Mouse (Mus musculus): ENCODE measurements around the gene Slc28a3. TPM values are rescaled to one million over a fixed set of nuclear protein-coding genes. Genes with fewer than 3 reads are reported as not detected.

Slc28a3 gene
- polyA plus RNA-seq, 1 experiment from 2014 or later: not detected

GRCm38 (mm10) chr13:58637360-58638002 lies 26.8 kb upstream of the Slc28a3 start:
- H3K4me1 ChIP-seq (replicated peaks; ENCODE audit: insufficient read depth, low read length): no peaks in the 10 kb centered on the region
- TF ChIP-seq CTCF (IDR thresholded peaks at IDR 0.05; ENCODE audit: low read depth): peak; percentile 76
- H3K36me3 ChIP-seq (ENCODE audit: insufficient read depth, low read length): no peaks in the 10 kb centered on the region
- no peaks in the 10 kb centered on the region for H3K9me3 ChIP-seq (replicated peaks; ENCODE audit: low read length)
- no peak overlapping the region for H3K4me2 ChIP-seq (ENCODE audit: low read length)
- no peak overlapping the region for H3K27ac ChIP-seq
- H3K9ac ChIP-seq (ENCODE audit: low read depth, low read length): no peak overlapping the region
- WGBS: 13% methylated on average over 13 of the region's 13 CpGs
- no peak overlapping the region for H3K4me3 ChIP-seq (replicated peaks; ENCODE audit: low read depth, low read length)
- no peaks in the 10 kb centered on the region for H3K27me3 ChIP-seq (ENCODE audit: insufficient read depth, low read length)
- DNase-seq (ENCODE audit: low spot score) (peak; percentile 82), ATAC-seq (replicated peaks; ENCODE audit: low FRiP score, low read depth) (no peak)

- ATAC-seq (replicated peaks; ENCODE audit: low FRiP score, low read depth): no peak
- H3K4me1 ChIP-seq (replicated peaks; ENCODE audit: insufficient read depth, low read length): no peaks in the 10 kb centered on the region; the same call in 1 of the 2 replicates
- no peak overlapping the region for H3K9ac ChIP-seq (ENCODE audit: low read depth, low read length)
- TF ChIP-seq CTCF (IDR thresholded peaks at IDR 0.05; ENCODE audit: low read depth): peak; percentile 5; the same call in 1 of the 2 replicates
- no peak overlapping the region for H3K4me3 ChIP-seq (replicated peaks; ENCODE audit: low read depth, low read length)
- WGBS: 37% methylated on average over 4 of the region's 4 CpGs
- H3K27me3 ChIP-seq (ENCODE audit: insufficient read depth, low read length): no peaks in the 10 kb centered on the region
- no peaks in the 10 kb centered on the region for H3K9me3 ChIP-seq (replicated peaks; ENCODE audit: low read length)
- H3K4me2 ChIP-seq (ENCODE audit: low read length): no peak overlapping the region
- H3K27ac ChIP-seq: no peak overlapping the region
- no peak for DNase-seq (ENCODE audit: low spot score)
- no peaks in the 10 kb centered on the region for H3K36me3 ChIP-seq (ENCODE audit: insufficient read depth, low read length)
These were observed 23.2 kb upstream of the Slc28a3 start for GRCm38 (mm10) chr13:58633887-58634286.

- Histone ChIP-seq H3K4me2 (ENCODE audit: low read length) (no peak overlapping the region), H3K27me3 (ENCODE audit: insufficient read depth, low read length) (no peaks in the 10 kb centered on the region), H3K4me3 (replicated peaks; ENCODE audit: low read depth, low read length) (no peak overlapping the region), H3K9me3 (replicated peaks; ENCODE audit: low read length) (no peaks in the 10 kb centered on the region), H3K9ac (ENCODE audit: low read depth, low read length) (no peak overlapping the region), H3K27ac (no peak overlapping the region), H3K4me1 (replicated peaks; ENCODE audit: insufficient read depth, low read length) (no peaks in the 10 kb centered on the region; the same call in 1 of the 2 replicates), H3K36me3 (ENCODE audit: insufficient read depth, low read length) (no peaks in the 10 kb centered on the region)
- WGBS: 33% methylated on average over 10 of the region's 10 CpGs
- no peak for TF ChIP-seq CTCF (IDR thresholded peaks at IDR 0.05; ENCODE audit: low read depth)
- ATAC-seq (replicated peaks; ENCODE audit: low FRiP score, low read depth) (no peak), DNase-seq (ENCODE audit: low spot score) (peak; percentile 21)
These were observed 20.1 kb upstream of the Slc28a3 start for GRCm38 (mm10) chr13:58630756-58631155.

- no peaks in the 10 kb centered on the region for H3K27me3 ChIP-seq (ENCODE audit: insufficient read depth, low read length)
- no peak for DNase-seq (ENCODE audit: low spot score)
- no peak for ATAC-seq (replicated peaks; ENCODE audit: low FRiP score, low read depth)
- no peak overlapping the region for H3K4me3 ChIP-seq (replicated peaks; ENCODE audit: low read depth, low read length)
- 25% methylated on average over 13 of the region's 13 CpGs for WGBS
- TF ChIP-seq CTCF (IDR thresholded peaks at IDR 0.05; ENCODE audit: low read depth): no peak
- no peaks in the 10 kb centered on the region for H3K36me3 ChIP-seq (ENCODE audit: insufficient read depth, low read length)
- no peak overlapping the region for H3K9ac ChIP-seq (ENCODE audit: low read depth, low read length)
- no peak overlapping the region for H3K27ac ChIP-seq
- H3K4me1 ChIP-seq (replicated peaks; ENCODE audit: insufficient read depth, low read length): no peaks in the 10 kb centered on the region; the same call in 1 of the 2 replicates
- H3K4me2 ChIP-seq (ENCODE audit: low read length): no peak overlapping the region
- H3K9me3 ChIP-seq (replicated peaks; ENCODE audit: low read length): no peaks in the 10 kb centered on the region
These were observed 18.8 kb upstream of the Slc28a3 start for GRCm38 (mm10) chr13:58629365-58630050.

GRCm38 (mm10) chr13:58622647-58623046 lies 12.0 kb upstream of the Slc28a3 start:
- H3K9me3 ChIP-seq (replicated peaks; ENCODE audit: low read length): no peaks in the 10 kb centered on the region
- no peak overlapping the region for H3K27ac ChIP-seq
- no peak overlapping the region for H3K4me3 ChIP-seq (replicated peaks; ENCODE audit: low read depth, low read length)
- no peak for TF ChIP-seq CTCF (IDR thresholded peaks at IDR 0.05; ENCODE audit: low read depth)
- H3K9ac ChIP-seq (ENCODE audit: low read depth, low read length): no peak overlapping the region
- H3K36me3 ChIP-seq (ENCODE audit: insufficient read depth, low read length): no peaks in the 10 kb centered on the region
- no peak overlapping the region for H3K4me2 ChIP-seq (ENCODE audit: low read length)
- no peaks in the 10 kb centered on the region for H3K4me1 ChIP-seq (replicated peaks; ENCODE audit: insufficient read depth, low read length)
- ATAC-seq (replicated peaks; ENCODE audit: low FRiP score, low read depth) (no peak), DNase-seq (ENCODE audit: low spot score) (no peak)
- H3K27me3 ChIP-seq (ENCODE audit: insufficient read depth, low read length): no peaks in the 10 kb centered on the region
- WGBS: 10% methylated on average over 8 of the region's 8 CpGs

- Histone ChIP-seq H3K4me2 (ENCODE audit: low read length) (no peak overlapping the region), H3K9me3 (replicated peaks; ENCODE audit: low read length) (no peaks in the 10 kb centered on the region), H3K9ac (ENCODE audit: low read depth, low read length) (no peak overlapping the region), H3K27ac (no peak overlapping the region), H3K4me3 (replicated peaks; ENCODE audit: low read depth, low read length) (no peak overlapping the region), H3K36me3 (ENCODE audit: insufficient read depth, low read length) (no peaks in the 10 kb centered on the region), H3K27me3 (ENCODE audit: insufficient read depth, low read length) (no peaks in the 10 kb centered on the region), H3K4me1 (replicated peaks; ENCODE audit: insufficient read depth, low read length) (no peaks in the 10 kb centered on the region)
- no peak for DNase-seq (ENCODE audit: low spot score)
- WGBS: 65% methylated on average over 5 of the region's 5 CpGs
- ATAC-seq (replicated peaks; ENCODE audit: low FRiP score, low read depth): no peak
- no peak for TF ChIP-seq CTCF (IDR thresholded peaks at IDR 0.05; ENCODE audit: low read depth)
These were observed 8.6 kb upstream of the Slc28a3 start for GRCm38 (mm10) chr13:58619301-58619700.
